Mouse (Mus musculus) hindbrain, embryonic 14.5 days (tissue): ENCODE measurements around the gene Nr0b1. TPM values are rescaled to one million over a fixed set of nuclear protein-coding genes. Genes with fewer than 3 reads are reported as not detected.

Source experiments
- ATAC-seq: fragments of 200-750 bp; cut with Nextera tagmentation; 2 replicates; pipeline ENCODE4 v1.8.0; 2017; ENCODE audit warnings: moderate number of reproducible peaks, mild to moderate bottlenecking, moderate TSS enrichment, moderate library complexity; ENCODE audit not compliant: low FRiP score
- DNase-seq: peaks from one replicate; pipeline ENCODE4 v3.0.0-alpha.2; 2015; ENCODE audit warnings: low spot score
- H3K27ac ChIP-seq: fragments of 300-500 bp; sonication (generic); 2 replicates; pipeline ENCODE4 v1.5.1; 2014; ENCODE audit warnings: mild to moderate bottlenecking, moderate library complexity
- H3K27me3 ChIP-seq: fragments of 300-500 bp; sonication (generic); 2 replicates; pipeline ENCODE4 v1.6.1; 2014; ENCODE audit warnings: mild to moderate bottlenecking, low read length, mixed read lengths; ENCODE audit not compliant: control insufficient read depth, insufficient read depth
- H3K36me3 ChIP-seq: fragments of 300-500 bp; sonication (generic); replicated peaks from 2 replicates; pipeline ENCODE4 v1.6.1; 2014; ENCODE audit not compliant: control insufficient read depth, insufficient read depth
- H3K4me1 ChIP-seq: fragments of 300-500 bp; sonication (generic); replicated peaks from 2 replicates; pipeline ENCODE4 v1.6.1; 2014; ENCODE audit warnings: antibody characterized with exemption, low read length, mixed read lengths; ENCODE audit not compliant: control insufficient read depth, insufficient read depth
- H3K4me2 ChIP-seq: fragments of 300-500 bp; sonication (generic); replicated peaks from 2 replicates; pipeline ENCODE4 v1.6.1; 2014; ENCODE audit warnings: mild to moderate bottlenecking, moderate library complexity
- H3K4me3 ChIP-seq: fragments of 300-500 bp; sonication (generic); replicated peaks from 2 replicates; pipeline ENCODE4 v1.5.1; 2014; ENCODE audit warnings: mild to moderate bottlenecking, low read length
- H3K9ac ChIP-seq: fragments of 300-500 bp; sonication (generic); 2 replicates; pipeline ENCODE4 v1.6.1; 2014
- H3K9me3 ChIP-seq: fragments of 300-500 bp; sonication (generic); 2 replicates; pipeline ENCODE4 v1.6.1; 2016; ENCODE audit warnings: low read length; ENCODE audit not compliant: control insufficient read depth
- WGBS: fragments of 180-500 bp; shearing (Covaris S2); extraction: QIAGEN DNeasy Blood & Tissue Kit; methylation state at CpG from one replicate; pipeline ENCODE4 v1.1.7; 2014; 5-methylcytosine and 5-hydroxymethylcytosine counted together
- polyA plus RNA-seq: library from polyadenylated mRNA; unstranded; fragments of >200 nt; fragmentation: Nextera tagmentation; extraction: Ambion mirVana; gene quantifications from 2 replicates; pipeline ENCODE4 v1.2.1, GENCODE M21; 2014

Nr0b1 gene
- polyA plus RNA-seq, result 0.89 and 1.1 TPM in 2 replicates

GRCm38 (mm10) chrX:86191614-86192419 lies at the start of gene Nr0b1:
Gene Nr0b1, plus strand, starts transcription at chrX:86191764.
- no peaks in the 10 kb centered on the region for H3K36me3 ChIP-seq
- H3K9me3 ChIP-seq, result no peaks in the 10 kb centered on the region
- no peak within 1 kb of the TSS for H3K27ac ChIP-seq
- DNase-seq (no peak), ATAC-seq (peak; percentile 77)
- peak within 1 kb of the TSS; percentile 82 for H3K4me2 ChIP-seq
- 0 out of 2 replicates have a peak, but pooled peaks cover 3% of the 10 kb centered on the region for H3K4me1 ChIP-seq
- H3K9ac ChIP-seq, result peak within 1 kb of the TSS; percentile 49
- peak within 1 kb of the TSS; percentile 42 for H3K4me3 ChIP-seq
- H3K27me3 ChIP-seq, result peaks cover 13% of the 10 kb centered on the region
- 22% methylated on average over 50 of the region's 53 CpGs for WGBS

- 78% methylated on average over 2 of the region's 2 CpGs for WGBS
- DNase-seq (no peak), ATAC-seq (no peak)
- Histone ChIP-seq H3K4me3 (no peak overlapping the region), H3K4me2 (no peak overlapping the region), H3K27ac (no peak overlapping the region), H3K36me3 (no peaks in the 10 kb centered on the region), H3K9ac (no peak overlapping the region), H3K9me3 (no peaks in the 10 kb centered on the region), H3K27me3 (peaks cover 6% of the 10 kb centered on the region; the same call in 1 of the 2 replicates), H3K4me1 (0 out of 2 replicates have a peak, but pooled peaks cover 1% of the 10 kb centered on the region)
These were observed 4.3 kb upstream of the Nr0b1 start for GRCm38 (mm10) chrX:86187250-86187649.

GRCm38 (mm10) chrX:86192420-86192994 lies 943 bp downstream of the Nr0b1 start:
- Histone ChIP-seq H3K27ac (no peak overlapping the region), H3K9me3 (no peaks in the 10 kb centered on the region), H3K4me2 (peak overlapping the region; percentile 82), H3K9ac (peak overlapping the region; percentile 49; the same call in 1 of the 2 replicates), H3K4me1 (0 out of 2 replicates have a peak, but pooled peaks cover 3% of the 10 kb centered on the region), H3K36me3 (no peaks in the 10 kb centered on the region), H3K4me3 (peak overlapping the region; percentile 42), H3K27me3 (peaks cover 13% of the 10 kb centered on the region)
- WGBS, result 21% methylated on average over 25 of the region's 25 CpGs
- DNase-seq (no peak), ATAC-seq (no peak; the same call in 1 of the 2 replicates)

- H3K27ac ChIP-seq, result no peak overlapping the region
- no peak overlapping the region for H3K4me2 ChIP-seq
- no peaks in the 10 kb centered on the region for H3K9me3 ChIP-seq
- H3K4me1 ChIP-seq, result 0 out of 2 replicates have a peak, but pooled peaks cover 3% of the 10 kb centered on the region
- H3K36me3 ChIP-seq, result no peaks in the 10 kb centered on the region
- ATAC-seq (no peak), DNase-seq (no peak)
- WGBS, result 46% methylated on average over 4 of the region's 4 CpGs
- H3K27me3 ChIP-seq, result peaks cover 13% of the 10 kb centered on the region
- no peak overlapping the region for H3K9ac ChIP-seq
- no peak overlapping the region for H3K4me3 ChIP-seq
These were observed 1.8 kb downstream of the Nr0b1 start for GRCm38 (mm10) chrX:86193386-86193785.

GRCm38 (mm10) chrX:86237246-86237645 lies 45.7 kb downstream of the Nr0b1 start:
- no peaks in the 10 kb centered on the region for H3K4me1 ChIP-seq
- no peak for DNase-seq
- no peaks in the 10 kb centered on the region for H3K36me3 ChIP-seq
- no peak overlapping the region for H3K9ac ChIP-seq
- H3K9me3 ChIP-seq, result no peaks in the 10 kb centered on the region
- WGBS, result no CpG with 5 or more reads among the region's 1 CpGs
- H3K4me2 ChIP-seq, result no peak overlapping the region
- no peak for ATAC-seq
- no peak overlapping the region for H3K4me3 ChIP-seq
- no peak overlapping the region for H3K27ac ChIP-seq
- no peaks in the 10 kb centered on the region for H3K27me3 ChIP-seq

Other genes with a start within 250 kb of the Nr0b1 start
- not detected in 2 replicates for gene Samt3, start 147.6 kb upstream of the Nr0b1 start, polyA plus RNA-seq
- gene Mageb4, start 113.3 kb downstream of the Nr0b1 start, polyA plus RNA-seq, result not detected in 2 replicates